Mouse (Mus musculus) CH12.LX (cell line): ENCODE data around the gene Dennd2a. TPM values are rescaled to one million over a fixed set of nuclear protein-coding genes. Genes with fewer than 3 reads are reported as not detected.

ENCODE experiments used
- DNase-seq: peaks from one replicate; pipeline ENCODE4 v3.0.0-alpha.2; 2013; ENCODE audit errors: extremely low read depth
- H3K27ac ChIP-seq: 2 replicates; pipeline ENCODE4 v1.5.1; 2012; ENCODE audit warnings: low read depth, mild to moderate bottlenecking, control low read depth, moderate library complexity; ENCODE audit not compliant: insufficient read depth
- H3K27me3 ChIP-seq: replicated peaks from 2 replicates; pipeline ENCODE3; 2012; ENCODE audit warnings: inconsistent platforms
- H3K36me3 ChIP-seq, 2 experiments: replicated peaks in 1 of 2; 2 replicates each; pipeline versions ENCODE3 to v1.6.1; 2012; ENCODE audit warnings: inconsistent platforms in 1 of 2, low read length in 1 of 2, mild to moderate bottlenecking in 1 of 2, mixed read lengths in 1 of 2, moderate library complexity in 1 of 2; ENCODE audit not compliant: control insufficient read depth in 1 of 2, insufficient read depth in 1 of 2
- H3K4me1 ChIP-seq, 2 experiments: 2 replicates each; pipeline ENCODE4 v1.6.1; 2012; ENCODE audit warnings: inconsistent platforms in 1 of 2, moderate library complexity in 1 of 2; ENCODE audit not compliant: insufficient read depth in 2 of 2, control insufficient read depth in 1 of 2
- H3K4me2 ChIP-seq: 2 replicates; pipeline ENCODE4 v1.6.1; 2012; ENCODE audit warnings: low read depth, mild to moderate bottlenecking, control low read depth; ENCODE audit not compliant: poor library complexity, insufficient read depth, severe bottlenecking
- H3K4me3 ChIP-seq, 3 experiments: fragments of 150-350 bp in 1 of 3; sonication (generic) in 1 of 3; replicated peaks in 1 of 3; 2 replicates each; pipeline versions ENCODE3 to v1.5.1; 2011 to 2012; ENCODE audit warnings: low read depth in 2 of 3, low read length in 2 of 3, mild to moderate bottlenecking in 2 of 3, moderate library complexity in 2 of 3, control low read depth in 1 of 3, improper control_type of control experiment in 1 of 3, inconsistent platforms in 1 of 3, mixed read lengths in 1 of 3; ENCODE audit not compliant: poor library complexity in 1 of 3
- H3K79me2 ChIP-seq: replicated peaks from 2 replicates; pipeline ENCODE4 v1.6.1; 2012; ENCODE audit warnings: mild to moderate bottlenecking, moderate library complexity; ENCODE audit not compliant: control insufficient read depth, poor library complexity, insufficient read depth, severe bottlenecking; ENCODE audit errors: extremely low read depth
- H3K9ac ChIP-seq: 2 replicates; pipeline ENCODE4 v1.6.1; 2012; ENCODE audit warnings: low read depth, mild to moderate bottlenecking, control low read depth, moderate library complexity; ENCODE audit not compliant: insufficient read depth
- H3K9me3 ChIP-seq: replicated peaks from 2 replicates; pipeline ENCODE3; 2012; ENCODE audit warnings: low read length, inconsistent platforms, mixed read lengths
- BHLHE40 ChIP-seq: IDR thresholded peaks from 2 replicates; pipeline ENCODE4 v1.6.1; 2011; ENCODE audit warnings: mild to moderate bottlenecking, low read depth, low read length, improper control_type of control experiment
- CHD1 ChIP-seq: IDR thresholded peaks from 2 replicates; pipeline ENCODE4 v1.6.1; 2012; ENCODE audit warnings: low read depth, low read length, improper control_type of control experiment, inconsistent platforms
- CHD2 ChIP-seq: IDR thresholded peaks from 2 replicates; pipeline ENCODE4 v1.6.1; 2011; ENCODE audit warnings: low read length, improper control_type of control experiment
- CTCF ChIP-seq, 2 experiments: IDR thresholded peaks in 1 of 2; conservative IDR thresholded peaks in 1 of 2; 2 replicates each; pipeline ENCODE4 v1.5.1; 2011 to 2012; ENCODE audit warnings: low read depth in 2 of 2, low read length in 2 of 2, improper control_type of control experiment in 1 of 2, inconsistent platforms in 1 of 2, mild to moderate bottlenecking in 1 of 2, moderate library complexity in 1 of 2
- E2F4 ChIP-seq: IDR thresholded peaks from 2 replicates; pipeline ENCODE4 v1.6.1; 2011; ENCODE audit warnings: low read depth, low read length, improper control_type of control experiment; ENCODE audit not compliant: insufficient replicate concordance
- ELF1 ChIP-seq: IDR thresholded peaks from 2 replicates; pipeline ENCODE4 v1.6.1; 2014; ENCODE audit warnings: low read depth, mild to moderate bottlenecking, inconsistent platforms, low read length, improper control_type of control experiment
- EP300 ChIP-seq: IDR thresholded peaks from 2 replicates; pipeline ENCODE4 v1.6.1; 2011; ENCODE audit warnings: low read length, improper control_type of control experiment
- GABPA ChIP-seq: IDR thresholded peaks from 2 replicates; pipeline ENCODE4 v1.6.1; 2012; ENCODE audit warnings: low read depth, low read length, improper control_type of control experiment, inconsistent platforms; ENCODE audit not compliant: insufficient replicate concordance
- HCFC1 ChIP-seq: IDR thresholded peaks from 2 replicates; pipeline ENCODE4 v1.6.1; 2012; ENCODE audit warnings: low read depth, mild to moderate bottlenecking, inconsistent platforms, low read length, improper control_type of control experiment
- IRF4 ChIP-seq: IDR thresholded peaks from 2 replicates; pipeline ENCODE4 v1.6.1; 2014; ENCODE audit warnings: low read depth, mild to moderate bottlenecking, inconsistent platforms, low read length, improper control_type of control experiment
- JUN ChIP-seq: IDR thresholded peaks from 2 replicates; pipeline ENCODE4 v1.6.1; 2011; ENCODE audit warnings: low read depth, mild to moderate bottlenecking, low read length, improper control_type of control experiment, moderate library complexity; ENCODE audit not compliant: insufficient read depth
- JUND ChIP-seq: conservative IDR thresholded peaks from 2 replicates; pipeline ENCODE4 v1.6.1; 2011; ENCODE audit warnings: low read depth, low read length, improper control_type of control experiment
- KAT2A ChIP-seq: IDR thresholded peaks from 2 replicates; pipeline ENCODE4 v1.6.1; 2012; ENCODE audit warnings: low read length, improper control_type of control experiment, inconsistent platforms; ENCODE audit not compliant: insufficient replicate concordance
- MAFK ChIP-seq: IDR thresholded peaks from 2 replicates; pipeline ENCODE4 v1.6.1; 2011; ENCODE audit warnings: low read length, improper control_type of control experiment; ENCODE audit not compliant: insufficient replicate concordance
- MAX ChIP-seq: IDR thresholded peaks from 2 replicates; pipeline ENCODE4 v1.6.1; 2011; ENCODE audit warnings: low read length, improper control_type of control experiment
- MEF2A ChIP-seq: IDR thresholded peaks from 2 replicates; pipeline ENCODE4 v1.6.1; 2014; ENCODE audit warnings: low read depth, mild to moderate bottlenecking, inconsistent platforms, low read length, improper control_type of control experiment, borderline replicate concordance
- MXI1 ChIP-seq: IDR thresholded peaks from 2 replicates; pipeline ENCODE4 v1.6.1; 2011; ENCODE audit warnings: mild to moderate bottlenecking, low read depth, low read length, improper control_type of control experiment
- MYC ChIP-seq: IDR thresholded peaks from 2 replicates; pipeline ENCODE4 v1.6.1; 2011; ENCODE audit warnings: low read depth, mild to moderate bottlenecking, improper control_type of control experiment, low read length
- NELFE ChIP-seq: IDR thresholded peaks from 2 replicates; pipeline ENCODE4 v1.6.1; 2011; ENCODE audit warnings: low read depth, low read length, improper control_type of control experiment
- NRF1 ChIP-seq: IDR thresholded peaks from 2 replicates; pipeline ENCODE4 v1.6.1; 2014; ENCODE audit warnings: low read depth, mild to moderate bottlenecking, inconsistent platforms, low read length, improper control_type of control experiment, moderate library complexity
- PAX5 ChIP-seq: IDR thresholded peaks from 2 replicates; pipeline ENCODE4 v1.6.1; 2012; ENCODE audit warnings: low read length, inconsistent platforms, mixed read lengths
- POLR2A ChIP-seq: IDR thresholded peaks from 2 replicates; pipeline ENCODE4 v1.6.1; 2011; ENCODE audit warnings: low read depth, mild to moderate bottlenecking, improper control_type of control experiment, low read length
- POLR2AphosphoS2 ChIP-seq: IDR thresholded peaks from 2 replicates; pipeline ENCODE4 v1.6.1; 2011; ENCODE audit warnings: low read depth, low read length, improper control_type of control experiment
- RAD21 ChIP-seq: IDR thresholded peaks from 2 replicates; pipeline ENCODE4 v1.6.1; 2011; ENCODE audit warnings: low read depth, mild to moderate bottlenecking, low read length, improper control_type of control experiment, moderate library complexity
- TBP ChIP-seq: conservative IDR thresholded peaks from 2 replicates; pipeline ENCODE4 v1.6.1; 2011; ENCODE audit warnings: low read depth, low read length, improper control_type of control experiment
- TCF12 ChIP-seq: IDR thresholded peaks from 2 replicates; pipeline ENCODE4 v1.6.1; 2014; ENCODE audit warnings: low read depth, mild to moderate bottlenecking, inconsistent platforms, low read length, improper control_type of control experiment
- UBTF ChIP-seq: IDR thresholded peaks from 2 replicates; pipeline ENCODE4 v1.6.1; 2012; ENCODE audit warnings: low read depth, mild to moderate bottlenecking, inconsistent platforms, low read length, improper control_type of control experiment, moderate library complexity
- ZC3H11A ChIP-seq: IDR thresholded peaks from 2 replicates; pipeline ENCODE4 v1.6.1; 2012; ENCODE audit warnings: low read depth, mild to moderate bottlenecking, inconsistent platforms, low read length, improper control_type of control experiment
- ZKSCAN1 ChIP-seq: IDR thresholded peaks from 2 replicates; pipeline ENCODE4 v1.6.1; 2012; ENCODE audit warnings: low read depth, inconsistent platforms, low read length, improper control_type of control experiment, borderline replicate concordance
- ZMIZ1 ChIP-seq: IDR thresholded peaks from 2 replicates; pipeline ENCODE4 v1.6.1; 2012; ENCODE audit warnings: low read depth, mild to moderate bottlenecking, inconsistent platforms, low read length, improper control_type of control experiment
- ZNF384 ChIP-seq: IDR thresholded peaks from 2 replicates; pipeline ENCODE4 v1.6.1; 2012; ENCODE audit warnings: low read depth, low read length, improper control_type of control experiment, inconsistent platforms
- dilution Hi-C: fragments of 300-500 bp; cut with MboI; formaldehyde crosslinking; loops from 2 replicates; pipeline ENCODE4 v1.14.3; 2020; ENCODE audit warnings: low sequenced_read_pairs; ENCODE audit not compliant: extremely low pct_unique_long_range_greater_than_20kb, extremely low pct_ligation_motif_present
- in situ Hi-C: fragments of 300-500 bp; cut with MboI; formaldehyde crosslinking; loops from 3 replicates; pipeline ENCODE4 v1.14.3; 2019; ENCODE audit warnings: low sequenced_read_pairs, low pct_ligation_motif_present, low pct_unique_long_range_greater_than_20kb, mixed read lengths
- polyA plus RNA-seq: library from polyadenylated mRNA; unstranded; fragments of >175 nt; gene quantifications from 2 replicates; pipeline ENCODE4 v1.2.1, GENCODE M21; 2012; ENCODE audit warnings: low read depth; ENCODE audit not compliant: insufficient read length
- total RNA-seq, 2 experiments: library from RNA; depleted of rRNA; stranded (reverse); fragments of 300-350 nt in 1 of 2; fragments of >200 nt in 1 of 2; gene quantifications; 2 replicates each; pipeline ENCODE4 v1.2.3; 2012 to 2014

Gene Dennd2a
- total and polyA plus RNA-seq, 3 experiments, result 3.7 to 10.6 (median 9.1) TPM

DNA sequence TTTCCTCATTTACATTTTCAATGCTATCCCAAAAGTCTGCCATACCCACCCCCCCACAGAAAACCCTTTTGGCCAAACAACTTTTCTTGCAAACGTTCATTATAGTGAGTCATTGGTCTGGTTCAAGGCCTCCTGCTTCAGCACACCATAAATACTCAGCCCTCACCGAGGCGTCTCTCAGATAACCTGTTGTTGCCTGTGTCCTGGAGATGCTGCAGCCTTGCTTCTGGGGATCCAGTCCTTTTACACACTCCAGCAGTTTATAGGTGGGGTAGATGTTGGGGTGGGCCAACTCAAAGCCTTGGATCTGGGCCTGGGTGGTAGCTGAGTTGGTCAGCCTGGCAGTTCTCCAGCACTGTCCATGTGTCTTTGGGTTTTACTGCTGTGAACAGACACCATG lies 12.8 kb upstream of the Dennd2a start:
- H3K4me1 ChIP-seq, result peaks cover 0 to 10% of the 10 kb centered on the region in 2 experiments; a peak in 2 of 4 replicates
- no peak for DNase-seq
- H3K4me2 ChIP-seq, result no peak overlapping the region
- H3K4me3 ChIP-seq, result no peak overlapping the region
- no peak overlapping the region for H3K9ac ChIP-seq
- H3K79me2 ChIP-seq, result no peaks in the 10 kb centered on the region
- dilution Hi-C loops, result loop anchor here (25.0 kb wide), 1 partner anchor 108 kb away; no protein-coding TSS in a partner anchor
- no peaks in the 10 kb centered on the region for H3K36me3 ChIP-seq
- no peak for TF ChIP-seq MYC
- TF ChIP-seq KAT2A, result no peak
- TF ChIP-seq POLR2AphosphoS2, result no peak
- no peak for TF ChIP-seq ZKSCAN1
- no peak for TF ChIP-seq TCF12
- TF ChIP-seq MEF2A, result no peak
- no peak for TF ChIP-seq GABPA
- no peak for TF ChIP-seq E2F4
- TF ChIP-seq MAFK, result no peak
- no peak for TF ChIP-seq IRF4
- TF ChIP-seq MAX, result no peak
- TF ChIP-seq ZMIZ1, result no peak
- TF ChIP-seq RAD21, result no peak
- TF ChIP-seq JUN, result no peak
- no peak for TF ChIP-seq ZC3H11A
- no peak for TF ChIP-seq HCFC1
- H3K9me3 ChIP-seq, result no peaks in the 10 kb centered on the region
- in situ Hi-C loops, result no loop called here
- H3K27ac ChIP-seq, result no peak overlapping the region
- no peaks in the 10 kb centered on the region for H3K27me3 ChIP-seq

GRCm38 (mm10) chr6:39567528-39567927 lies 9.9 kb upstream of the Dennd2a start:
- peak; percentile 66 for DNase-seq
- in situ Hi-C loops, result loop anchor here (5.0 to 10.0 kb wide), 2 partner anchors 100 to 217 kb away; no protein-coding TSS in a partner anchor
- TF ChIP-seq NELFE (peak; percentile 59; the same call in 1 of the 2 replicates), MYC (peak; percentile 53; the same call in 1 of the 2 replicates), KAT2A (no peak), E2F4 (peak; percentile 67; the same call in 1 of the 2 replicates), NRF1 (no peak), MXI1 (no peak), MEF2A (peak; percentile 30; the same call in 1 of the 2 replicates), MAX (no peak), ELF1 (no peak), JUN (no peak), ZKSCAN1 (no peak), MAFK (0 out of 2 replicates have a peak, but pooled peaks have one; percentile 34), CTCF (conservative IDR thresholded peaks at IDR 0.05 in 1 of 2, IDR thresholded peaks at IDR 0.05 in 1 of 2; ENCODE audit: low read depth in 2 of 2, low read length in 2 of 2) (peak; percentile 79 to 98), EP300 (no peak; the same call in 1 of the 2 replicates), GABPA (no peak), RAD21 (peak; percentile 96), POLR2A (no peak), ZC3H11A (peak; percentile 78), ZNF384 (peak; percentile 56), ZMIZ1 (no peak), TBP (no peak), JUND (0 out of 2 replicates have a peak, but pooled peaks have one; percentile 41), CHD1 (no peak), CHD2 (no peak), BHLHE40 (no peak), TCF12 (no peak), PAX5 (no peak), UBTF (no peak)

More at GRCm38 (mm10) chr6:39567528-39567927, 9.9 kb upstream of the Dennd2a start:
- Histone ChIP-seq H3K4me3 (no peak overlapping the region), H3K27me3 (no peaks in the 10 kb centered on the region), H3K9ac (no peak overlapping the region), H3K4me1 (peaks cover 0 to 3% of the 10 kb centered on the region in 2 experiments; a peak in 1 of 4 replicates), H3K27ac (no peak overlapping the region), H3K79me2 (no peaks in the 10 kb centered on the region), H3K4me2 (no peak overlapping the region), H3K9me3 (no peaks in the 10 kb centered on the region), H3K36me3 (no peaks in the 10 kb centered on the region)
- dilution Hi-C loops, result loop anchor here (25.0 kb wide), 1 partner anchor 105 kb away; no protein-coding TSS in a partner anchor
